Mouse (Mus musculus) stomach, embryonic 16.5 days (tissue): ENCODE measurements at regions not wholly inside any gene's neighbourhood (a gene's known extent, or its start where the extent isn't known, plus 50 kb on each side); places are given as distances from the start of the nearest gene placed in this dataset.

Experiments
- ATAC-seq: fragments of 200-750 bp; cut with Nextera tagmentation; 2 replicates; pipeline ENCODE4 v1.8.0; 2017; ENCODE audit warnings: moderate number of reproducible peaks, moderate TSS enrichment; ENCODE audit not compliant: insufficient read depth, low FRiP score
- H3K27ac ChIP-seq: fragments of 300-500 bp; sonication (generic); 2 replicates; pipeline ENCODE4 v1.5.1; 2014; ENCODE audit warnings: low read length
- H3K27me3 ChIP-seq: fragments of 300-500 bp; sonication (generic); 2 replicates; pipeline ENCODE4 v1.6.1; 2014; ENCODE audit warnings: low read length, control low read depth, mixed read lengths; ENCODE audit not compliant: control insufficient read depth, insufficient read depth
- H3K36me3 ChIP-seq: fragments of 300-500 bp; sonication (generic); 2 replicates; pipeline ENCODE4 v1.6.1; 2014; ENCODE audit warnings: low read length; ENCODE audit not compliant: control insufficient read depth, insufficient read depth
- H3K4me1 ChIP-seq: fragments of 300-500 bp; sonication (generic); 2 replicates; pipeline ENCODE4 v1.6.1; 2014; ENCODE audit warnings: low read length, control low read depth, mixed read lengths; ENCODE audit not compliant: control insufficient read depth, insufficient read depth
- H3K4me2 ChIP-seq: fragments of 300-500 bp; sonication (generic); 2 replicates; pipeline ENCODE4 v1.6.1; 2014; ENCODE audit warnings: low read depth, low read length, mixed read lengths
- H3K4me3 ChIP-seq: fragments of 300-500 bp; sonication (generic); replicated peaks from 2 replicates; pipeline ENCODE4 v1.5.1; 2014; ENCODE audit warnings: mild to moderate bottlenecking, low read length
- H3K9ac ChIP-seq: fragments of 300-500 bp; sonication (generic); 2 replicates; pipeline ENCODE4 v1.6.1; 2014; ENCODE audit warnings: low read length
- H3K9me3 ChIP-seq: fragments of 300-500 bp; sonication (generic); replicated peaks from 2 replicates; pipeline ENCODE4 v1.6.1; 2016; ENCODE audit warnings: low read length, control low read depth; ENCODE audit not compliant: control insufficient read depth
- WGBS: fragments of 180-500 bp; shearing (Covaris S2); extraction: QIAGEN DNeasy Blood & Tissue Kit; methylation state at CpG from one replicate; pipeline ENCODE4 v1.1.7; 2014; 5-methylcytosine and 5-hydroxymethylcytosine counted together

DNA sequence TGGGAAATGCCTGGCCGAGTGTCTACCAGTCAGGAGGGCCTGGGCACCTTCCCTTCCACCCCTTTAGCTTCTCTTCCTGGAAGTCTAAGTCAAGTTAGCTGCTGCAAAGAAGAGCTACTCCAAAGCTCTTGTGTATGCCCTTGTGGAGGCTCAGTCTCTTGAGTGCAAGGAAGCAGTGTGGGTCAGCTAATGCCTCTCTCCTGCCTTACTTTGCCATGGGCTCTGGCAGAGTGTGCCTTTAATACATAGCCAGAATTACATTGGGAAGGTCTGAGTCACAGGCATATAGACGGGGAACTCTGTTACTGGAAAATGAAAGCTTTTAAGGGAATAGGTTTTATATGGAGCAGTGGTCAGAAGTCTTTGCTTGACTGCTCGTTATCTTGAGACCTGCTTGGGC, 201.7 kb downstream of the Stim2 start:
- H3K4me3 ChIP-seq = no peak overlapping the region
- H3K4me1 ChIP-seq = no peaks in the 10 kb centered on the region
- WGBS = 63% methylated on average over 3 of the region's 3 CpGs
- no peaks in the 10 kb centered on the region for H3K36me3 ChIP-seq
- no peak overlapping the region for H3K9ac ChIP-seq
- no peak for ATAC-seq
- H3K4me2 ChIP-seq = no peak overlapping the region
- no peaks in the 10 kb centered on the region for H3K9me3 ChIP-seq
- no peaks in the 10 kb centered on the region for H3K27me3 ChIP-seq
- no peak overlapping the region for H3K27ac ChIP-seq

DNA sequence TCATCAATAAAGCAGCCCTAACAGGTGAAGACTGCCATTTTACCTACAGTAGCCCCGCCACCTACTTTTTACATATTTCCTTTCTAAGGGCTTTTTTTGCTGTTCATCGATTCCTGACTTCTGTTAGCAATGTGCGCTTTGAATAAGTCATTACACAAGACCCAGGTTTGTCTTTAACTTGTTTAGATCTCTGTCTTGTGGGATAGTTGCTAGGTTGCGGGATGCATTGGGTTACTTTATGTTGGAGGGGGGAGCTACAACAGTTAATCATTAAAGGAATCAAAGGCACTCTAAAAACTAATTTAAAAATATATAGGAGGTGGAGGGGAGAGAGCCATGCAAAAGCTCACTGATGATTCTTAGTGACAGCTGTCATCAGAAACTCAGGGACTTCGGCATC, 202.3 kb downstream of the Stim2 start:
- no peak overlapping the region for H3K4me2 ChIP-seq
- no peak overlapping the region for H3K27ac ChIP-seq

DNA sequence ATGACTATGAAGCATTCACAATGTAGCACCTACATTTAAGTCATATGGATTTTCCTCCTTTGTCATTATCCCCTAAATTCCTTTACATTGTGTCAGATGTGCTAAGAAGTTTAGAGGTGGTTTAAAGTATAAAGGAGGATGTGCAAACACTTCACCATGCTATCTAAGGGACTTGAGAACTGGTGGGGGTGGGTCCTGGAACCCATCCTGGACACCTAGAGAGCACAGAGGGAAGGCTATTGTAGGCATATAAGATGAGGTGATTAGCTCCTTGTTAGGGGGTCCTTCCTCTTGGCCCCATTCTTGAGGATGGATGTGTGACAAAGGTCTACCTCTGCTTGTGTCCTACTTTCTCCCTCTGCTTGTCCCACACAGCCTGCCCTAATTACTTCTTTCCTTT, 213.2 kb downstream of the Stim2 start:
- Histone ChIP-seq H3K9me3 (no peaks in the 10 kb centered on the region), H3K9ac (no peak overlapping the region), H3K4me3 (no peak overlapping the region), H3K4me1 (no peaks in the 10 kb centered on the region), H3K36me3 (no peaks in the 10 kb centered on the region), H3K27ac (no peak overlapping the region), H3K27me3 (no peaks in the 10 kb centered on the region), H3K4me2 (no peak overlapping the region)
- no peak for ATAC-seq

More for the DNA sequence above, 202.3 kb downstream of the Stim2 start:
- Histone ChIP-seq H3K27me3 (no peaks in the 10 kb centered on the region), H3K4me1 (no peaks in the 10 kb centered on the region), H3K9ac (no peak overlapping the region), H3K36me3 (no peaks in the 10 kb centered on the region), H3K9me3 (no peaks in the 10 kb centered on the region), H3K4me3 (no peak overlapping the region)
- 82% methylated on average over 5 of the region's 5 CpGs for WGBS
- ATAC-seq = no peak

DNA sequence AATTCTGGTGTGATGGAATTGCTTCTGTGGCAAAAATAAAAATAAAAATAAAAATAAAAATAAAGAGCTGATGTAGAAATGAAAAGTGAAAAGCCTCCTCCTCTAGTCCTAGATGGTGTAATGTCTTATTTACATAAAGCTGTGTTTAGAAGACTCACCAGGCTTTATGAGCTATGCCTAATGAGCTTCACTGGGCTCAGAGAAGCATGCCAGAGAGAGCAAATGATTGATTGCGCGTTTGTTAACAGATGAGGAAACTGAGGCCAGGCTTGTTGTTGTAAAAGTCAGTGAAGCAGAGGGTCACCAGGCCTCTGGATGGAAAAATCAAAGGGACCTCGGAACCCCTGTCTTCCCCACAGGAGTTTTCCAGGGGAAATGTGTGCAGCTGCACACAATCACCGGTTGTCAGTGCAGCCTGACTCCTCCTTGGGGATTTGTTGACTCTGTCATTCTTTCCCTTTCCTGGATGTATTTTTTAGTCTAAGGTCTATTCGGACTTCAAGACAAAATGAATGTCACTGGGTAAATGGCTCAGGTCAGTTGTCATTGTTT, 213.8 kb downstream of the Stim2 start:
- no peaks in the 10 kb centered on the region for H3K4me1 ChIP-seq
- no peak overlapping the region for H3K4me3 ChIP-seq
- no peaks in the 10 kb centered on the region for H3K9me3 ChIP-seq
- no peak overlapping the region for H3K9ac ChIP-seq
- no peak overlapping the region for H3K27ac ChIP-seq
- no peak overlapping the region for H3K4me2 ChIP-seq
- H3K27me3 ChIP-seq = no peaks in the 10 kb centered on the region
- 46% methylated on average over 5 of the region's 5 CpGs for WGBS
- no peaks in the 10 kb centered on the region for H3K36me3 ChIP-seq
- ATAC-seq = no peak

DNA sequence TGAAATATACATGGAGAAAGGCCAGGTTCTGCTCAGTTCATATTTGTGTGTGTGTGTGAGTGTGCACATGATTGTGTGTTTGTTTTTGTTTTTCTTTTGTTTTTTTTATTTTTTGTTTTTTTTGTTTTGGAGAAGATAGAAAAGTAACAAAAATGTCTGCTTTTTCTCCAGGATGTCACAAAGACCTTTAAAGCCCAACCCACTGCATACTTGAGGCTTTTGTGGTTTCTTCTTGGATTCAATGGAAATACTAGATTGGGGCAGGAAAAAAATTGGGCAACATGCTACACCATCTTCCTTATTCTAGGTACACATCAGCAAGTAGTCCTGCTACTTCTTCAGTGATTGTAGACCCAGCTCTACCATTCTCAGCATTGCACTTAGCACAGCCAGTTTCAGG, 226.7 kb downstream of the Stim2 start:
- Histone ChIP-seq H3K27ac (no peak overlapping the region), H3K4me1 (no peaks in the 10 kb centered on the region), H3K4me3 (no peak overlapping the region), H3K9me3 (no peaks in the 10 kb centered on the region), H3K36me3 (no peaks in the 10 kb centered on the region), H3K4me2 (no peak overlapping the region), H3K27me3 (no peaks in the 10 kb centered on the region), H3K9ac (no peak overlapping the region)
- ATAC-seq = no peak

DNA sequence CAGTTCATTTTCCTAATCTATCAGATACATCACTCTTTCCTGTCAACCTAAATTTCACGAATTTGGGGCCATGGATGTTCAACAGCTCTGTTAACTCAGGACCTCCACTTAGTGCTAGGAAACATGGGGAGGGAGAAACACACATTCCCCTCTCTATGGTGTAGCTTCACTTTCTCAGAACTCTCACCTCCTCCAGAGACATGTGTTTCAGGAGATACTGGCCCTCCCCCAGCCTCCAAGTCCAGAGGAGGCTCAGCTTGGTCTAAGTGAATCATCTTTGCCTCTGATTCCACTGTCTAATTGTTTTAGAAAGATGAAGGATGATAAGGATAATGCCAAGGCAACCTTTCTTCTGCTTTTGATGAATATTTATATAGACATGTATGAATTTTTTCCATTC, 236.3 kb downstream of the Stim2 start:
- Histone ChIP-seq H3K9ac (no peak overlapping the region), H3K4me3 (no peak overlapping the region), H3K36me3 (no peaks in the 10 kb centered on the region), H3K4me1 (no peaks in the 10 kb centered on the region), H3K4me2 (no peak overlapping the region), H3K9me3 (no peaks in the 10 kb centered on the region), H3K27me3 (no peaks in the 10 kb centered on the region), H3K27ac (no peak overlapping the region)
- ATAC-seq = no peak
- WGBS = 48% methylated on average over 1 of the region's 1 CpGs

DNA sequence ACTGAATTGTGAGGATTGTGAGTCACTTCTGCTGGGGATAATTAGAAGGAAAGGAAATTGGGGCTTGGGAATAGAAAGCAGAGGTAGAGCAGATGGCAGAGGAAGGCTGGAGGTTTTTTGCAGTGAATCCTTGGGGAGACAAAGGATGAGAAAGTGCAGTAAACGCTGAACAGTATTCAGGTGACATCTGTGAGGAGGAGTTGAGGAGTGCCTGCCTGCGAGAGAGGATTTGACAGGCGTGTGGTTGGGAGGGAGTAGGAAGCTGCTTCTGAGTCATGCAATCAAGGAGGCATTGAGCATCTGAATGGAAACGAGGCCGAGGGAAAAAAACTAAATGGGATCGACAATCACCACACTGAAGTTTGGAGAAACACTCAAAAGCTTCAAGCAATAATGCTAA, 236.9 kb downstream of the Stim2 start:
- H3K9me3 ChIP-seq = no peaks in the 10 kb centered on the region
- H3K4me2 ChIP-seq = no peak overlapping the region
- no peak overlapping the region for H3K4me3 ChIP-seq
- no peaks in the 10 kb centered on the region for H3K27me3 ChIP-seq
- no peaks in the 10 kb centered on the region for H3K4me1 ChIP-seq
- H3K27ac ChIP-seq = no peak overlapping the region
- WGBS = 56% methylated on average over 6 of the region's 6 CpGs
- no peaks in the 10 kb centered on the region for H3K36me3 ChIP-seq
- no peak for ATAC-seq
- H3K9ac ChIP-seq = no peak overlapping the region

DNA sequence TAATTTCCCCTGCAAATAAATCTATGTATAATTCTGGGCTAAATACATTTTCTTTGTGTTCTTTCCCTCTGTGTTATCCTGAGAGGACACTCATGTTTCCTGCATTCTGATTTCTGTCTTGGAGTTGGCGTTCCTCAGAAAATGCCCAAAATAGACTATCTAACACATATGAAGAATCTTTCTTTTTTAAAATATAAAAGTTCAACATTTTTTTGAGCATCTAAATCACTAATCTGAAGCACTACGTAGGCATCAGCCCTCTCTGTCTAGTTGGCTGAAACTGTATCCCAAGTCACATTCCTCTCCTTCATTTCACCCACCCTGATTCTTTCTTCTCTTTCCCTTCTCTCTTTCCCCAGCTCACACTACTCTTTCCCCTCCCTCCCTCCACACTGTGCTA, 238.9 kb downstream of the Stim2 start:
- no peak for ATAC-seq
- Histone ChIP-seq H3K4me3 (no peak overlapping the region), H3K4me2 (no peak overlapping the region), H3K9me3 (no peaks in the 10 kb centered on the region), H3K27ac (no peak overlapping the region), H3K9ac (no peak overlapping the region), H3K4me1 (no peaks in the 10 kb centered on the region), H3K36me3 (no peaks in the 10 kb centered on the region), H3K27me3 (no peaks in the 10 kb centered on the region)
- 87% methylated on average over 2 of the region's 2 CpGs for WGBS

DNA sequence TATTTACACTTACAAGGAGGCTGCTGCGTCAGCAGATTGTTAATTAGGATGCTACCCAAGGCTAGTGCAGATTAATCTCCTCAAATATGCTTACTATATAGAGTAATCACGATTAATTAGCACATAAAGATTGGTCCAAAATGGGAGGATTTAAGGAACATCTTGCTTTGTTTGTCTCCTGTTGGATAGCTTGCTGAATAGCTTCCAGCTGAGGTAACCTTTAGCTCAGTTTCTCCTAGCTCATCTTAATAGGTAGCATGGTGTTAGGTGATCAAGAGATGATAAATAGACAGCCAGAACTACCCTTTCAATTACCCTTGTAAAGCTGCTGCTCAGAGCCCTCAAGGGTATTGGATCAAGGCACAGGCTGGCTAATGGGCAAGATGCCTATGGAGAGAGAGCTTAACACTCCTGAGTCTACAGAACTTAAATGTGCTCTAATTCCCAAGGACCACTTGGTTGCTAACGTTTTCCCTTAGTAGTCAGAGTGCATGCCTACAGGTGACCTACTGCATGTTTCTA, 240.4 kb downstream of the Stim2 start:
- H3K4me1 ChIP-seq = no peaks in the 10 kb centered on the region
- H3K4me3 ChIP-seq = no peak overlapping the region
- ATAC-seq = no peak
- no peak overlapping the region for H3K9ac ChIP-seq
- 80% methylated on average over 3 of the region's 3 CpGs for WGBS
- no peaks in the 10 kb centered on the region for H3K36me3 ChIP-seq
- no peak overlapping the region for H3K27ac ChIP-seq
- no peak overlapping the region for H3K4me2 ChIP-seq
- no peaks in the 10 kb centered on the region for H3K27me3 ChIP-seq
- H3K9me3 ChIP-seq = no peaks in the 10 kb centered on the region

DNA sequence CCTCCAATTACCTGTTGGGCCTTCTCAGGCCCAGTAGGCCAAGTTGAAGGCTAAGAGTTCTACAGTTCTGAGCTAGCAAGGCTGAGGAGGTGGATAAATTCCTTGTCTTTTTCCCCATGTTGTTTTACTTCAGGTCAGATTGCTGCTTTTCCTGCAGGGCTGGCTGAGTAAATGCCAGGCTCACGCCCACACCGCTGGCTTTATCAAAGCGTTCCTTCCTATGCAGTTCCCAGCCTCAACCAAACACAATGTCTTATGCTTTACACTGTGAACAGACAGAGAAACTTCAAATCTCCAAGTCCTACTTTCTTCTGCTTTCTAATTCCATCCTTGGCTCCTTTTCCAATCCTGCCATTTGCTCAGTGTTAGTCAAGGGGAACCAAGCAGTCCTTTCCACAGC, 241.3 kb downstream of the Stim2 start:
- no peak for ATAC-seq
- WGBS = 75% methylated on average over 3 of the region's 3 CpGs
- H3K4me3 ChIP-seq = no peak overlapping the region
- H3K27me3 ChIP-seq = no peaks in the 10 kb centered on the region
- no peaks in the 10 kb centered on the region for H3K36me3 ChIP-seq
- H3K9me3 ChIP-seq = no peaks in the 10 kb centered on the region
- H3K27ac ChIP-seq = no peak overlapping the region
- H3K4me2 ChIP-seq = no peak overlapping the region
- H3K9ac ChIP-seq = no peak overlapping the region
- H3K4me1 ChIP-seq = no peaks in the 10 kb centered on the region
